Mouse (Mus musculus): ENCODE data around the gene Btnl10.

DNA sequence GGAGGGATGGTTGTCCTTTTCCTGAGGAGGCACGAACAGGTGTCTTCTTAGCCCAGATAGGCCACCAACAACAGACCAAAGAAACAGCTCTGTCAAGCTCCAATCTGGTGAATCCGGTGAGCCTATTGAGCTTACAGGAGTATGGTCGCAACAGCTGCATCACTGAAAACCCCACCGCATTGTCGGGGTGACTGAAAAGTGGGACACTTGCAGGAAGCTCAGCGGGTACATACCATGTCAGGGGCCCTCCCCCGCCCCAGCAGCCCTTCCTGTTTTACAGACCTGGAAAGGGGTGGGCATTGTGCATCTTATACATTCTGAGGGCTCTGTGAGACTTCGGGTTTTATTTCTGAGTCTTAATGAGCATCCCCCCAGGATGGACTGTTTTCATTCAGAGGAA lies 34.0 kb upstream of the Btnl10 start:
- TF ChIP-seq EP300 (IDR thresholded peaks at IDR 0.05; ENCODE audit: low read depth) (no peak), CTCF (IDR thresholded peaks at IDR 0.05; ENCODE audit: low read depth) (no peak)
